Mouse (Mus musculus): ENCODE data around the gene Pdgfc. TPM values are rescaled to one million over a fixed set of nuclear protein-coding genes. Genes with fewer than 3 reads are reported as not detected.

The Pdgfc gene
- polyA plus RNA-seq (2015; fragmentation: Nextera tagmentation; extraction: Ambion mirVana), result 4.0 and 4.6 TPM in 2 replicates

DNA sequence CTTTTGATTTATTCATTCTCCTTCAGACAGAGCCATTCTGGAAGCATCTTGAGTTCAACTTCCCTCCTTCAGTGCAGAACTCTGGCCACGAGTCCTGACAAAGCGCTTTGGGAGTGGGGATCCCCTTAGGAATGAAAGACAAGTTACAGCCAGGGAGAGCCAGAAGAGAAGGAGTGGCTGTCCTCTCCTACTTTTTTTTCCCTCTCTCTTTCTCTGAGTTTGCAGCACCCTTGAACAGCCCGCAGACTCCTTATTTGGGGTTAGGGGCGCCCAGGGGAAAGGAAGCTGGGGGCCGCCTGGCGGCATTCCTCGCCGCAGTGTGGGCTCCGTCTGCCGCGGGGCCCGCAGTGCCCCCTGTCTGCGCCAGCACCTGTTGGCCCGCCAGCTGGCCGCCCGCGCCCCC, at the start of gene Pdgfc:
Gene Pdgfc (plus strand): TSS at position 266 of the 403 bp plus-strand sequence.
- no peaks in the 10 kb centered on the region for H3K27me3 ChIP-seq
- peak within 1 kb of the TSS; percentile 57 for H3K27ac ChIP-seq
- H3K9me3 ChIP-seq, result no peaks in the 10 kb centered on the region
- H3K4me3 ChIP-seq (replicated peaks), result peak within 1 kb of the TSS; percentile 69
- 3% methylated on average over 15 of the region's 17 CpGs for WGBS
- ATAC-seq, result peak; percentile 81; the same call in 1 of the 2 replicates
- H3K4me2 ChIP-seq (replicated peaks), result peak within 1 kb of the TSS; percentile 79
- H3K36me3 ChIP-seq, result no peaks in the 10 kb centered on the region
- peak within 1 kb of the TSS; percentile 75 for H3K9ac ChIP-seq (replicated peaks)
- peaks cover 12% of the 10 kb centered on the region for H3K4me1 ChIP-seq (replicated peaks)

GRCm38 (mm10) chr3:81009245-81009644, 27.0 kb upstream of the Pdgfc start:
- H3K27ac ChIP-seq, result no peak overlapping the region
- ATAC-seq, result no peak
- no peaks in the 10 kb centered on the region for H3K36me3 ChIP-seq
- H3K4me2 ChIP-seq (replicated peaks), result no peak overlapping the region
- H3K9ac ChIP-seq (replicated peaks), result no peak overlapping the region
- H3K4me1 ChIP-seq (replicated peaks), result no peaks in the 10 kb centered on the region
- no peaks in the 10 kb centered on the region for H3K9me3 ChIP-seq
- H3K4me3 ChIP-seq (replicated peaks), result no peak overlapping the region
- WGBS, result 90% methylated on average over 3 of the region's 3 CpGs
- H3K27me3 ChIP-seq, result no peaks in the 10 kb centered on the region

DNA sequence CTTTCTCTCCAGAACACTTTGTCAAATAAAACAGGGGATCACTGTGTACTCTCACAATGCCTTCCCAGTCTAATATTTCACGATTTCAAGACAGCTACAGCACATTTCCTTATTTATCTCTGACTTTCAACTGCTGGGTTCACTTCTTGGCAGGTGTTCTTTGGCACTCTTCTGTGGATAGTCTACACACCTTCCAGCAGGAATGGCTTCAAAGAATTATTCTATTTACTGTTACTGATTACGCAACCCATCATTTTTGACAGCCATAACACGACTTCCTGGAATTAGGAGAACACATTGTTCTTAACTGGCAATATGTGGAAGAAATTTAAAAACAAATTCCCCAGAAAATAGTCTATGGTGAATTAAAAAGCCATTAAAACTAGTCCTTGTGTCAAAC, 26.3 kb upstream of the Pdgfc start:
- Histone ChIP-seq H3K9ac (replicated peaks) (no peak overlapping the region), H3K27me3 (no peaks in the 10 kb centered on the region), H3K36me3 (no peaks in the 10 kb centered on the region), H3K9me3 (no peaks in the 10 kb centered on the region), H3K4me2 (replicated peaks) (no peak overlapping the region), H3K27ac (no peak overlapping the region), H3K4me1 (replicated peaks) (no peaks in the 10 kb centered on the region), H3K4me3 (replicated peaks) (no peak overlapping the region)
- ATAC-seq, result no peak
- 82% methylated on average over 3 of the region's 3 CpGs for WGBS

DNA sequence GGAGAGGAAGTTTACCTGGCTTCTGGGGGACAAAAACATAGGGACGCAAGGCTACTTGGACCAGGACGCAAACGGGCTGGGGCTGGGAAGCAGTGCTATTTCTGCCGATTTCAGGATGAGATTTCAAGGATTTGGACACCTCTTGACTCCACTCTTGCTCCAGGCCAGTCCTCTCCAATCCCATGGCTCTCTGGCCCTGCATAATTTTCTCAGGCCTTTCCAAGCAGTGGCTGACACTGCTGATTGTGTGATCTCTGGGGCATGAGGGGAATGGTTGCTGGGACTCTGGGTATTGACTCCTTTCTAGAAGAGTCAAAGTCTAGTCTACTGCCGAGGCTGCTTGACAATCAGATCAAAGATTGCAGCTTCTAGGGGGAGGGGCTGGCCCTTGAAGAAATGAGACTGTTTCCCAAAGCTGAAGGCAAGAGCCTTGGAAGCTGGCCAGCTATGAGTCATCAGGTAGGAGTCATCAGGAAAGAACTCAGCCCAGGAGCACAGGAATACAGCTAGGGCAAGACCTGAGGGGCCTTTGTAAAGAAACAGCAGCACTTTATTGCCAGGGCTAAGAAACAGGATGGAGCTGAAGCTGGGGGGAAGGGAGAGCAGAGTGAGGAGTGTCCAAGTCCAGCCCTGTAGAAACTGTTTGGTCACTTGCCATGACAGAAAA, 18.7 kb upstream of the Pdgfc start:
- H3K4me1 ChIP-seq (replicated peaks), result 0 out of 2 replicates have a peak, but pooled peaks cover 3% of the 10 kb centered on the region
- H3K36me3 ChIP-seq, result no peaks in the 10 kb centered on the region
- H3K4me2 ChIP-seq (replicated peaks), result no peak overlapping the region
- no peaks in the 10 kb centered on the region for H3K27me3 ChIP-seq
- no peak overlapping the region for H3K4me3 ChIP-seq (replicated peaks)
- H3K9ac ChIP-seq (replicated peaks), result no peak overlapping the region
- no peak for ATAC-seq
- WGBS, result 84% methylated on average over 5 of the region's 5 CpGs
- no peak overlapping the region for H3K27ac ChIP-seq
- no peaks in the 10 kb centered on the region for H3K9me3 ChIP-seq

GRCm38 (mm10) chr3:81020064-81020463, 16.2 kb upstream of the Pdgfc start:
- Histone ChIP-seq H3K4me1 (replicated peaks) (0 out of 2 replicates have a peak, but pooled peaks cover 7% of the 10 kb centered on the region), H3K27ac (no peak overlapping the region), H3K9me3 (no peaks in the 10 kb centered on the region), H3K27me3 (no peaks in the 10 kb centered on the region), H3K36me3 (no peaks in the 10 kb centered on the region), H3K4me2 (replicated peaks) (no peak overlapping the region), H3K4me3 (replicated peaks) (no peak overlapping the region), H3K9ac (replicated peaks) (no peak overlapping the region)
- ATAC-seq, result no peak
- 63% methylated on average over 1 of the region's 1 CpGs for WGBS

GRCm38 (mm10) chr3:81021783-81022182, 14.4 kb upstream of the Pdgfc start:
- H3K36me3 ChIP-seq, result no peaks in the 10 kb centered on the region
- no peak; the same call in 1 of the 2 replicates for ATAC-seq
- WGBS, result 81% methylated on average over 6 of the region's 6 CpGs

GRCm38 (mm10) chr3:81022266-81022665, 13.9 kb upstream of the Pdgfc start:
- Histone ChIP-seq H3K4me2 (replicated peaks) (no peak overlapping the region), H3K9ac (replicated peaks) (no peak overlapping the region), H3K4me3 (replicated peaks) (no peak overlapping the region), H3K4me1 (replicated peaks) (0 out of 2 replicates have a peak, but pooled peaks cover 7% of the 10 kb centered on the region), H3K9me3 (no peaks in the 10 kb centered on the region), H3K27ac (no peak overlapping the region), H3K36me3 (no peaks in the 10 kb centered on the region), H3K27me3 (peaks cover 3% of the 10 kb centered on the region; the same call in 1 of the 2 replicates)
- ATAC-seq, result no peak
- 85% methylated on average over 5 of the region's 5 CpGs for WGBS

More at GRCm38 (mm10) chr3:81021783-81022182, 14.4 kb upstream of the Pdgfc start:
- no peaks in the 10 kb centered on the region for H3K27me3 ChIP-seq
- H3K4me2 ChIP-seq (replicated peaks), result no peak overlapping the region
- H3K9me3 ChIP-seq, result no peaks in the 10 kb centered on the region
- no peak overlapping the region for H3K27ac ChIP-seq
- H3K4me1 ChIP-seq (replicated peaks), result 0 out of 2 replicates have a peak, but pooled peaks cover 7% of the 10 kb centered on the region
- H3K9ac ChIP-seq (replicated peaks), result no peak overlapping the region
- no peak overlapping the region for H3K4me3 ChIP-seq (replicated peaks)

DNA sequence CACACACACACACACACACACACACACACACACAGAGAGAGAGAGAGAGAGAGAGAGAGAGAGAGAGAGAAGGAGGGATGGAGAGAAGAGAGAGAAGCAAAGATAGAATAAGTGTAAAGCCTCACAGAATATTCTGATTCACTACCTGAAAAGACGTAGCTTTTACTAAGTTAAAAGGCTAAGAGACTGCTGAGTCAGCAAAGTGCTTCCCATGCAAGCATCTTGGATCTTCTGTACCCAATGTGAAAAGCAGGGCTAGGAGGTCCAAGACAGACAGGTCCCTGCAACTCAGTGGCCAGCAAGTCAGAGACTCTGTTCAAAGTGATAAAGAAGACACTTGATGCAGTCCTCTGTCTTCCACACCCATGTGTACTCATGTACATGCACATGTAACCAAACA, 13.4 kb upstream of the Pdgfc start:
- Histone ChIP-seq H3K27ac (no peak overlapping the region), H3K4me3 (replicated peaks) (no peak overlapping the region), H3K4me2 (replicated peaks) (no peak overlapping the region), H3K4me1 (replicated peaks) (0 out of 2 replicates have a peak, but pooled peaks cover 4% of the 10 kb centered on the region), H3K36me3 (no peaks in the 10 kb centered on the region), H3K27me3 (peaks cover 4% of the 10 kb centered on the region; the same call in 1 of the 2 replicates), H3K9ac (replicated peaks) (no peak overlapping the region), H3K9me3 (no peaks in the 10 kb centered on the region)
- 81% methylated on average over 1 of the region's 1 CpGs for WGBS
- ATAC-seq, result no peak

DNA sequence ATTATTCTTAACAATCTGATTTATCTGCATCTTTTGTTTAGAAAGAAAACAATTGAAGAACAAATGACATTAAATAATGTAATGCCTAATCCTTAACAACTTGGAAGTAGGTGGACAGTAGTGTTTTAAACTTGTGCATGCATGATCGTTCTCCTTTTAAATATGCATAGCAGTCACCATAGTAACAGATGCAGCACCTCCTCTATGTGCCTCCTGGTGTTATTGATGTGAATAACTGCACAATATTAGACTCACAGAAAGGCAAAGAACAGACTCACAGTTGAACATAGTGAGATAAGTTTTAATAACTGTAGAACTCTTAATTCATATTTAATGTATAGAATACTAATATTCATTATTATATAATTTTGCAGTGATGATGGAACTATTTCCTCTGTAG, 12.6 kb upstream of the Pdgfc start:
- Histone ChIP-seq H3K9ac (replicated peaks) (no peak overlapping the region), H3K4me1 (replicated peaks) (0 out of 2 replicates have a peak, but pooled peaks cover 4% of the 10 kb centered on the region), H3K36me3 (no peaks in the 10 kb centered on the region), H3K27me3 (peaks cover 4% of the 10 kb centered on the region; the same call in 1 of the 2 replicates), H3K27ac (no peak overlapping the region), H3K9me3 (no peaks in the 10 kb centered on the region), H3K4me3 (replicated peaks) (no peak overlapping the region), H3K4me2 (replicated peaks) (no peak overlapping the region)
- peak; percentile 83 for ATAC-seq
- 10% methylated on average over 1 of the region's 1 CpGs for WGBS

DNA sequence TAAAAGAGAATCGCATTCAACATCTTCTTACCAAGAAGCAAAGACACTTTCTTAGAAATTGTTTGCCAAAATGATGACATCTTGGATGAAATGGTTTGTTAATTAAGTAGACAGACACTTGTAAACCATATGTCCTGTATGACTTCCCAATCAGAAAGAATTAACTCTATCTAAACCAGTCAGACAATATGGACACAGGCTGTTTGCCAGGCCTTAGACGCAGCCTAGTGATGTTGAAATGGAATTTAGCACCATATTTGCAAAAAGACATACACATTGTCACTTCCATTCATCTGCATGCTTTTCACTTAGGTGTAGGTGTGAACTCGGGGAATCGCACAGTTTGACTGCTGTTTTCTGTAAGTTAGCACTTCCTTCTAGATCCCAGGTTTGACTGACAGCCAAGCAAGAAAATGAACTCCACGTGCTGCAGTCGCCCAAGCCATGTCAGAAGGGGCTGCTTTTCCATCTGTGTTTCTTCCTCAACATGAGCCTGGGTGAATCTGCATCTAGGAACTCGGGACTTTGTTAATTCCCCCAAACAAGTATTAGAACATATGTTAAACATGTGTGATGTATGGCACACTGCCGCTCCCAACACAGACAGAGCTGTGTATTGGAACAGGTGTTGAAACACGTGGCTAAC, 10.5 kb upstream of the Pdgfc start:
- Histone ChIP-seq H3K4me3 (replicated peaks) (no peak overlapping the region), H3K27me3 (peaks cover 4% of the 10 kb centered on the region; the same call in 1 of the 2 replicates), H3K9me3 (no peaks in the 10 kb centered on the region), H3K9ac (replicated peaks) (no peak overlapping the region), H3K4me2 (replicated peaks) (no peak overlapping the region), H3K27ac (no peak overlapping the region), H3K36me3 (no peaks in the 10 kb centered on the region), H3K4me1 (replicated peaks) (0 out of 2 replicates have a peak, but pooled peaks cover 4% of the 10 kb centered on the region)
- WGBS, result 79% methylated on average over 9 of the region's 9 CpGs
- ATAC-seq, result no peak

DNA sequence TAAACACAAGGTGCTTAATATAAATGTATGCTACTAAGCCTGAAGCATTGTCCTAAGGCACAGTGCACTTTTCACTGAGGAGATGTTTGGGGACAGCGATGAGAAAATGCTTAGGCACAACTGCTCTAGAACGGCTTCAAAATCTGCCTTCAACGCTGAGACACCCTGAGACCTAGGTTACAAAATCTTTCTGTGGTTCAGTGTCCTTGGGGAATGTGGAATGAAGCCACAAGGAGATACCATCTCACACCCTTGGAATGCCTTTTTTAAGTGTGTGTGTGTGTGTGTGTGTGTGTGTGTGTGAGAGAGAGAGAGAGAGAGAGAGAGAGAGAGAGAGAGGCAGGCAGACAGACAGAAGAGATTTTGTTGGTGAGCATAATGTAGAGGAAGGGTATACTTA, 7.9 kb upstream of the Pdgfc start:
- Histone ChIP-seq H3K4me2 (replicated peaks) (no peak overlapping the region), H3K27ac (no peak overlapping the region), H3K36me3 (no peaks in the 10 kb centered on the region), H3K9me3 (no peaks in the 10 kb centered on the region), H3K9ac (replicated peaks) (no peak overlapping the region), H3K4me1 (replicated peaks) (no peaks in the 10 kb centered on the region), H3K27me3 (peaks cover 4% of the 10 kb centered on the region; the same call in 1 of the 2 replicates), H3K4me3 (replicated peaks) (no peak overlapping the region)
- no peak for ATAC-seq
- 86% methylated on average over 3 of the region's 3 CpGs for WGBS

GRCm38 (mm10) chr3:81029321-81029720, 6.9 kb upstream of the Pdgfc start:
- no peak overlapping the region for H3K4me3 ChIP-seq (replicated peaks)
- H3K27me3 ChIP-seq, result peaks cover 4% of the 10 kb centered on the region; the same call in 1 of the 2 replicates
- H3K9ac ChIP-seq (replicated peaks), result no peak overlapping the region
- H3K27ac ChIP-seq, result no peak overlapping the region
- no peaks in the 10 kb centered on the region for H3K36me3 ChIP-seq
- no peaks in the 10 kb centered on the region for H3K4me1 ChIP-seq (replicated peaks)
- ATAC-seq, result no peak
- no peak overlapping the region for H3K4me2 ChIP-seq (replicated peaks)
- no peaks in the 10 kb centered on the region for H3K9me3 ChIP-seq
- WGBS, result 82% methylated on average over 4 of the region's 4 CpGs
